ENCODE assay signal across 28 mouse cellular contexts in genomic region chr5:138775096-138775495, GRCm38 (mm10). TPM values are rescaled to one million over a fixed set of nuclear protein-coding genes. Genes with fewer than 3 reads are reported as not detected.
"Had no signal": no experiment of that assay in that cellular context is flagged by ENCODE, and none has a peak within 500 bp of the region (broad histone marks: within the 10 kb centered on the region; RNA-seq: fewer than 3 reads in every experiment).

No protein-coding gene starts in this region.

- H3K27ac ChIP-seq: liver, embryonic 13.5 days; midbrain, embryonic 10.5 days; midbrain, embryonic 13.5 days had no signal

- ATAC-seq: lung, postnatal 0 days; midbrain, embryonic 13.5 days had no signal

- H3K9ac ChIP-seq: liver, embryonic 13.5 days; lung, embryonic 14.5 days; midbrain, embryonic 13.5 days had no signal

- H3K4me3 ChIP-seq: liver, embryonic 13.5 days; megakaryocyte, embryonic 14.5 days; midbrain, embryonic 10.5 days; midbrain, embryonic 13.5 days had no signal

- H3K36me3 ChIP-seq: midbrain, embryonic 10.5 days had no signal

- H3K27me3 ChIP-seq: liver, embryonic 13.5 days; midbrain, embryonic 13.5 days had no signal

- DNase-seq: kidney, adult 11 months; kidney, adult 8-10 months; kidney, postnatal 14 days; kidney, postnatal 4 days; layer of hippocampus, adult 9-11 months; liver, embryonic 13.5 days; lung, embryonic 14.5 days; right cerebral cortex, adult 18-20 months; right cerebral cortex, postnatal 14 days; right cerebral cortex, postnatal 4 days; thymus, postnatal 25 days had no signal

- H3K4me2 ChIP-seq: liver, embryonic 13.5 days; lung, embryonic 14.5 days; midbrain, embryonic 13.5 days had no signal

- H3K9me3 ChIP-seq: liver, embryonic 13.5 days; megakaryocyte, embryonic 14.5 days; midbrain, embryonic 10.5 days; midbrain, embryonic 13.5 days had no signal

RNA-seq across cellular contexts. Expression of gene Gm5294, which starts 44.8 kb away (rescaled TPM):
- total RNA-seq: layer of hippocampus, adult 18-20 months; layer of hippocampus, postnatal 25 days; left cerebral cortex, adult 18-20 months; left cerebral cortex, postnatal 25 days; midbrain, postnatal 0 days had no signal
- polyA plus RNA-seq: kidney, embryonic 16.5 days; limb, embryonic 11.5 days; limb, embryonic 14.5 days; liver, embryonic 13.5 days; liver, embryonic 16.5 days; lung, embryonic 14.5 days; lung, postnatal 0 days; midbrain, embryonic 10.5 days; midbrain, embryonic 13.5 days; neural tube, embryonic 11.5 days; neural tube, embryonic 14.5 days; stomach, embryonic 14.5 days; thymus, postnatal 0 days had no signal
